Mouse (Mus musculus): ENCODE measurements around the gene Btbd3. TPM values are rescaled to one million over a fixed set of nuclear protein-coding genes. Genes with fewer than 3 reads are reported as not detected.

The Btbd3 gene
- polyA plus RNA-seq, 1 experiment from 2014 or later: 17.3 TPM

GRCm38 (mm10) chr2:138612361-138612760 lies 356.0 kb downstream of the Btbd3 start:
- Histone ChIP-seq H3K27me3 (ENCODE audit: low read depth, poor library complexity, severe bottlenecking) (no peaks in the 10 kb centered on the region), H3K4me1 (no peaks in the 10 kb centered on the region), H3K4me3 (no peak overlapping the region), H3K9me3 (replicated peaks) (no peaks in the 10 kb centered on the region), H3K36me3 (no peaks in the 10 kb centered on the region), H3K27ac (replicated peaks) (no peak overlapping the region)
- no peak for DNase-seq (ENCODE audit: low spot score)

GRCm38 (mm10) chr2:138617501-138617900 lies 361.1 kb downstream of the Btbd3 start:
- Histone ChIP-seq H3K4me3 (no peak overlapping the region), H3K36me3 (no peaks in the 10 kb centered on the region), H3K27ac (replicated peaks) (no peak overlapping the region), H3K27me3 (ENCODE audit: low read depth, poor library complexity, severe bottlenecking) (no peaks in the 10 kb centered on the region), H3K9me3 (replicated peaks) (no peaks in the 10 kb centered on the region), H3K4me1 (no peaks in the 10 kb centered on the region)
- 88% methylated on average over 5 of the region's 5 CpGs for WGBS
- no peak for DNase-seq (ENCODE audit: low spot score)
